Mouse (Mus musculus) heart, embryonic 15.5 days (tissue): ENCODE measurements around the gene D11Wsu47e. TPM values are rescaled to one million over a fixed set of nuclear protein-coding genes. Genes with fewer than 3 reads are reported as not detected.
"Not testable (repeated sequence)": the region's sequence is repeated elsewhere in the genome, so short reads cannot be mapped to it uniquely, and the experiment has no call there.

Experiments used
- ATAC-seq: fragments of 200-750 bp; cut with Nextera tagmentation; replicated peaks from 2 replicates; pipeline ENCODE4 v1.8.0; 2017; ENCODE audit warnings: low read depth, moderate TSS enrichment; ENCODE audit not compliant: insufficient number of reproducible peaks, insufficient read depth, low FRiP score
- H3K27ac ChIP-seq: fragments of 300-500 bp; sonication (generic); 2 replicates; pipeline ENCODE4 v1.5.1; 2015; ENCODE audit warnings: mild to moderate bottlenecking, inconsistent platforms
- H3K27me3 ChIP-seq: fragments of 300-500 bp; sonication (generic); 2 replicates; pipeline ENCODE4 v1.6.1; 2015; ENCODE audit warnings: inconsistent platforms
- H3K36me3 ChIP-seq: fragments of 300-500 bp; sonication (generic); 2 replicates; pipeline ENCODE4 v1.6.1; 2015; ENCODE audit warnings: mild to moderate bottlenecking, inconsistent platforms
- H3K4me1 ChIP-seq: fragments of 300-500 bp; sonication (generic); replicated peaks from 2 replicates; pipeline ENCODE4 v1.6.1; 2015; ENCODE audit warnings: inconsistent platforms
- H3K4me2 ChIP-seq: fragments of 300-500 bp; sonication (generic); 2 replicates; pipeline ENCODE4 v1.6.1; 2015; ENCODE audit warnings: inconsistent platforms, mild to moderate bottlenecking, moderate library complexity
- H3K4me3 ChIP-seq: fragments of 300-500 bp; sonication (generic); 2 replicates; pipeline ENCODE4 v1.5.1; 2015; ENCODE audit warnings: mild to moderate bottlenecking, inconsistent platforms
- H3K9ac ChIP-seq: fragments of 300-500 bp; sonication (generic); 2 replicates; pipeline ENCODE4 v1.6.1; 2015; ENCODE audit warnings: mild to moderate bottlenecking, inconsistent platforms
- H3K9me3 ChIP-seq: fragments of 300-500 bp; sonication (generic); replicated peaks from 2 replicates; pipeline ENCODE4 v1.6.1; 2016; ENCODE audit warnings: inconsistent platforms
- WGBS: fragments of 180-500 bp; shearing (Covaris S2); methylation state at CpG from one replicate; pipeline ENCODE4 v1.1.7; 2015; ENCODE audit warnings: mixed read lengths; 5-methylcytosine and 5-hydroxymethylcytosine counted together
- polyA plus RNA-seq: library from polyadenylated mRNA; unstranded; fragments of >200 nt; fragmentation: Nextera tagmentation; extraction: Ambion mirVana; gene quantifications from 2 replicates; pipeline ENCODE4 v1.2.1, GENCODE M21; 2015

The D11Wsu47e gene
- polyA plus RNA-seq, 1 experiment from 2014 or later: 13.8 TPM

DNA sequence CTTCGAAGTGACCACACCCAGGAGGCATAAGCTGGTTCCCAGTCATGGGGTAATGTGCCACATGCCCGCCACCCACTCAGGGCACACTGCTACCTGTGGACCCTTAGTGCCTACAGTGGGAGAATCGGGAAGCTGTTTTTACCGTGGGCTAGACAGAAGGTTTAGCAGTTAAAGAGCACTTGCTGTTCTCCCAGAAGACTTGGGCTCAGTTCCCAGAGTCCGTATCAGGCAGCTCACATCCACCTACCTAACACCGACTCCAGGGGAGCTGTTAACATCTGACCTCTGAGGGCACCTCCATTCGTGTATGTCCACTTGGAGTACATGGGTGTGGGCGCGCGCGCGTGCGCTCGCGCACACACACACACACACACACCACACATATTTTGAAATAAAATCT lies 30.1 kb upstream of the D11Wsu47e start:
- H3K4me3 ChIP-seq: no peak overlapping the region
- peaks cover 10% of the 10 kb centered on the region for H3K4me1 ChIP-seq
- no peak overlapping the region for H3K9ac ChIP-seq
- no peaks in the 10 kb centered on the region for H3K27me3 ChIP-seq
- H3K9me3 ChIP-seq: no peaks in the 10 kb centered on the region
- no peak overlapping the region for H3K27ac ChIP-seq
- H3K36me3 ChIP-seq: peaks cover 67% of the 10 kb centered on the region
- WGBS: 91% methylated on average over 15 of the region's 15 CpGs
- no peak for ATAC-seq
- no peak overlapping the region for H3K4me2 ChIP-seq

DNA sequence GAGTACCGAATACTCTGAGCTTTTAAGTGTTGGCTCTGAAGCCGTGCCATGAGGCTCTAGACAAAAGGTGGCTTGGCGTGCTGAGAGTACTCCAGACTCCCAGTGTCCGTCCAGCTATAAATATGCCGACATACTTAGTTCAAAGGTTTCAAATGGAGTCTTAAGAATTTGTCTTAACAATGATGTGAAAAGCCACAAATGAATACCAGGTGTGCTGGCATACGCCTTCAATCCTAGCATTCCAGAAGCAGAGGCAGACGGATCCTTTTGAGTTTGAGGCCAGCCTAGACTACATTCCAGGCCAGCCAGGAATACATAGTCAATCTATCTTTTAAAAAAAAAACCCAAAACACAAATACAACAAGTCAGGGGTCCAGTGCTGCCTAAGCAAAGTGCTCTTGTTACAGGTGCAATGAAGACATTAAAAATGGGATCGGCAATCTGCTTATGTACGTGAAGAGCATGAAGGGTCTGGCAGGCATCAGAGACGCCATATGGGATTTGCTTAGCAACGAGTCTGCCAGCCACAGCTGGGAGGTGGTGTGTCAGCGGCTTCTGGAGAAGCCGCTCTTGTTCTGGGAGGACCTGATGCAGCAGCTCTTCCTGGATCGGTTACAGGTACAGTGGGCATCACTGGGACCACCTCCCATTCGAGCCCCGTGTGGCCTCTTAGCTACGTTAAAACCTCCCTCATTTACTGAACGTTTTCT lies 29.5 kb upstream of the D11Wsu47e start:
- no peak overlapping the region for H3K9ac ChIP-seq
- WGBS: 75% methylated on average over 18 of the region's 18 CpGs
- peaks cover 72% of the 10 kb centered on the region for H3K36me3 ChIP-seq
- H3K4me1 ChIP-seq: peaks cover 10% of the 10 kb centered on the region
- H3K27me3 ChIP-seq: no peaks in the 10 kb centered on the region
- no peak overlapping the region for H3K27ac ChIP-seq
- no peak overlapping the region for H3K4me2 ChIP-seq
- ATAC-seq: no peak
- no peak overlapping the region for H3K4me3 ChIP-seq
- no peaks in the 10 kb centered on the region for H3K9me3 ChIP-seq

DNA sequence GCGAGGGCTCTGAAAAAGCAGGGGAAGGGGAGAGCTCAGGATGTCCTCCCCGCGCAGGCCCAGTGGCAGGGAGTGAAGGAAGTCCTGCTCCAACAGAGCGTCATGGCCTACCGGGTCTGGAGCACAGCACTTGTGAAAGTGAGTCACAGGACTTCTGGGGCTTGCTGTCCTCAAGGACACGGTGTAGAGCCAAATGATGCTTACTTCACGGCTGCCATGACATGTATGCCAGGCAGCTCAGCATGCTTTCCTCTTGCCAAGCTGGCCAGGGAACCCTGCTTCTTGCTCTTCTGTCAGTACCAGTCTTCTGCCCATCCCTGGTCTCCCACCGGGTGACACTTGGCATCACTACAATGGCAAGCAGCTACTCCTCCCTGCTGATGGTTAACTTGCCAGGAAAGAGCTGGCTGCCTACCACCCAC lies 27.7 kb upstream of the D11Wsu47e start:
- Histone ChIP-seq H3K9me3 (no peaks in the 10 kb centered on the region), H3K4me2 (no peak overlapping the region), H3K36me3 (peaks cover 89% of the 10 kb centered on the region), H3K4me3 (no peak overlapping the region), H3K27me3 (no peaks in the 10 kb centered on the region), H3K27ac (no peak overlapping the region), H3K4me1 (no peaks in the 10 kb centered on the region), H3K9ac (no peak overlapping the region)
- no peak for ATAC-seq
- WGBS: 84% methylated on average over 8 of the region's 8 CpGs

DNA sequence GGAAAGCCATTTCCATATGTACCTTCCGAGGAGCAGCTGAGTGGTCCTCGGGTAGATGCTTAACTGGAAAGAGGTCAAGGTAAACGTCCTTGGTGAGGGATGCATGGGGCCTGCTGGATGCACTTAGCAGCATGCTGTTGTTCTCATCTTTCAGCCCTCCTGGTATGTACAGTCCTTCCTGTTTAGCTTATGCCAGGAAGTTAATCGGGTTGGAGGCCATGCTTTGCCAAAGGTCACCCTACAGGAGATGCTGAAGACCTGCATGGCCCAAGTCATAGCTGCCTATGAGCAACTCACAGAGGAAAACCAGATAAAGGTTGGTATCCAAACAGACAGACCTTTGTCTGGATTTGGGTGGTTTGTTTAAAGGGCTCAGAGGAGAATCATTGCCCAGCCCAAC lies 27.0 kb upstream of the D11Wsu47e start:
- Histone ChIP-seq H3K4me1 (no peaks in the 10 kb centered on the region), H3K27me3 (no peaks in the 10 kb centered on the region), H3K4me3 (no peak overlapping the region), H3K27ac (no peak overlapping the region), H3K9ac (no peak overlapping the region), H3K36me3 (peaks cover 95% of the 10 kb centered on the region), H3K4me2 (no peak overlapping the region), H3K9me3 (no peaks in the 10 kb centered on the region)
- ATAC-seq: no peak
- WGBS: 65% methylated on average over 4 of the region's 4 CpGs

DNA sequence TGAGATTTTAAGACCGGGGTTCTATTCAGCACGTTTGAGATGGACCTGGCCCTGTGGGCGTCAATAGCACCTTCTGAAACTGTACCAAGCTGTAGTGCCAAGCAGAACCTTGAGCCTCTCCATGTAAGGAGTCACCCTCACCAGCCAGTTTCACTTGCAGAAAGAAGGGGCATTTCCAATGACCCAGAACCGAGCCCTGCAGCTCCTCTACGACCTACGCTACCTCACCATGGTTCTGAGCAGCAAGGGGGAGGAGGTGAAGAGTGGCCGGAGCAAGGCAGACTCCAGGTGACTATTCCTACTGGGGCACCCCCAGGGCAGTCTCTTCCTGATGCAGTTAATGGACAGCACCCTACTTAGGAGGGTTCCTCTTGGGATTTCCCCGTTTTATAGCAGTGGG lies 25.9 kb upstream of the D11Wsu47e start:
- H3K36me3 ChIP-seq: peaks cover 92% of the 10 kb centered on the region
- H3K9ac ChIP-seq: no peak overlapping the region
- H3K27ac ChIP-seq: no peak overlapping the region
- H3K27me3 ChIP-seq: no peaks in the 10 kb centered on the region
- H3K4me2 ChIP-seq: no peak overlapping the region
- no peak for ATAC-seq
- H3K4me3 ChIP-seq: no peak overlapping the region
- 82% methylated on average over 8 of the region's 8 CpGs for WGBS
- H3K9me3 ChIP-seq: no peaks in the 10 kb centered on the region
- H3K4me1 ChIP-seq: no peaks in the 10 kb centered on the region

DNA sequence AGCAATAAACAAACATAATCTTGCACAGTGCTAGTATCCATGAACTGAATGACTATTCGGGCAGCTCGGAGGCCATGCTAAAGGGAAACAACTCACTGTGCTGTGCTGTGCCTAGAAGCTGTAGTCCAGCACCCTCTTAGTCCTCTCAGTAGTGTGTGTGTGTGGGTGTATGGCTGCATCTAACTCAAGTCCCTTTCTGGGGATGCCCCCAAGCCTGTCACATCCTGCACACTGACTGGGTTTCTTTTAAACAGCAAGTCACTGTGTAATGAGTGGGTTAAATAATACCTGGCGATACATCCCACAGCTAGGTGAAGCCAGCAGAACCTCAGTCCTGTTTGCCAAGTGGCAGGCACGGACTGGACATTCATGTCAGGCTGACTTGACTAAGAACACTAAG lies 25.4 kb upstream of the D11Wsu47e start:
- Histone ChIP-seq H3K9me3 (no peaks in the 10 kb centered on the region), H3K9ac (no peak overlapping the region), H3K4me3 (no peak overlapping the region), H3K4me1 (no peaks in the 10 kb centered on the region), H3K27me3 (no peaks in the 10 kb centered on the region), H3K36me3 (peaks cover 92% of the 10 kb centered on the region), H3K4me2 (no peak overlapping the region), H3K27ac (no peak overlapping the region)
- WGBS: 87% methylated on average over 4 of the region's 4 CpGs
- no peak for ATAC-seq

DNA sequence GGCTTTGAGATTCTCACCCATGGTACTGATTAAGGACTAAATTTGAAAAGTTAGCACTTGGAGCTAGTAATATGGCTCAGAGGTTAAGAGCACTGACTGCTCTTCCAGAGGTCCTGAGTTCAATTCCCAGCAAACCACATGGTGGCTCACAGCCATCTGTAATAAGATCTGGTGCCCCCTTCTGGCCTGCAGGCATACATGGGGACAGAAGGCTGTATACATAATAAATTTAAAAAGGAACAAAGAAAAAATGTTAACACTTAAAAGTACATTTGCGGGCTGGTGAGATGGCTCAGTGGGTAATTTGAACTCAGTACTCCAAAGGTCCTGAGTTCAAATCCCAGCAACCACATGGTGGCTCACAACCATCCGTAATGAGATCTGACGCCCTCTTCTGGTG lies 24.0 kb upstream of the D11Wsu47e start:
- not testable (repeated sequence) for H3K27ac ChIP-seq, H3K9me3 ChIP-seq, H3K4me3 ChIP-seq, H3K27me3 ChIP-seq, H3K4me1 ChIP-seq, H3K4me2 ChIP-seq, H3K9ac ChIP-seq, ATAC-seq
- H3K36me3 ChIP-seq: peaks cover 82% of the 10 kb centered on the region
- WGBS: 94% methylated on average over 3 of the region's 3 CpGs

DNA sequence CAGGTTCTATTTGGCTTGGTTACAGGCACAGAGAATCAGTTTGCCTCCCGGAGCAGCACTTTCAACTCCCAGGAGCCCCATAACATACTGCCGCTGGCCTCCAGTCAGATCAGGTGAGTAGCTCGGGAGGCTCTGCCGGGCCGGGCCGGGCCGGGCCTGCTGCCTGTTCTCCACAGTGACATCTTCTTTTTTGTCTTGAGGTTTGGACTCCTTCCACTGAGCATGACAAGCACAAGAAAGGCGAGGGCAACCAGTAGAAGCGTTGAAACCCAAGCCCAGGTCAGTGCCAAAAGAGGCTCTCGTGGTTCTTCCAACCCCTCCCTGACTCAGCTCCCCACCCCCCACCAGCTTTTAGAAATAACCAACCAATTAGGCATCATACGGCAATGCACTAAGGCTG lies 23.3 kb upstream of the D11Wsu47e start:
- Histone ChIP-seq H3K36me3 (peaks cover 77% of the 10 kb centered on the region), H3K4me3 (no peak overlapping the region), H3K27ac (no peak overlapping the region), H3K4me1 (no peaks in the 10 kb centered on the region), H3K27me3 (no peaks in the 10 kb centered on the region), H3K4me2 (no peak overlapping the region), H3K9me3 (no peaks in the 10 kb centered on the region), H3K9ac (no peak overlapping the region)
- ATAC-seq: no peak
- 89% methylated on average over 11 of the region's 11 CpGs for WGBS

DNA sequence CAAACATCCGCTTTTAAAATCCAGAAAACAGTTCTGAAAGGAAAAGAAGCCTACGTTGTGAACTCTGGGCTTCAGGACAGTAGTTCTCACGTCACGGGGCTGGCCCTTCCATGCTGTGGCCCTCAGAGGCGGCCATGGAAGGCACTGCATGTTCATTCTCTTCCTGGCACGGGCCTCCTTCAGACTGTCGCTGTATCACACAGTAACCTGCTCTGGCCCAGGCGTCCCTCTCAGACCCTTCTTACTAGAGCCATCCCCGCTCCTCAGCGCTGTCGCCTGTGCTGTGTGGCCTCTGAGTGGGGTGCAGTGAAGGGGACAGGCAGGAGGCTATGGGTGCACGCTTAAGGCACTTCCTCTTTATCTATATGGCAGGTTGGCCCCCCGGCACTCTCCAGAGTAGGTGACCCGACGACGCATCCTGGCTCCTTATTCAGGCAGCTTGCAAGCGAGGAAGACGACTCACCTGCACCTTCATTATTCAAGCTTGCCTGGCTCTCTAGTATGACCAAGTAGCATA lies 22.3 kb upstream of the D11Wsu47e start:
- Histone ChIP-seq H3K9ac (no peak overlapping the region), H3K27ac (no peak overlapping the region), H3K4me2 (no peak overlapping the region), H3K36me3 (peaks cover 68% of the 10 kb centered on the region), H3K4me3 (no peak overlapping the region), H3K27me3 (no peaks in the 10 kb centered on the region), H3K9me3 (no peaks in the 10 kb centered on the region), H3K4me1 (peaks cover 4% of the 10 kb centered on the region)
- WGBS: 89% methylated on average over 18 of the region's 18 CpGs
- no peak for ATAC-seq

DNA sequence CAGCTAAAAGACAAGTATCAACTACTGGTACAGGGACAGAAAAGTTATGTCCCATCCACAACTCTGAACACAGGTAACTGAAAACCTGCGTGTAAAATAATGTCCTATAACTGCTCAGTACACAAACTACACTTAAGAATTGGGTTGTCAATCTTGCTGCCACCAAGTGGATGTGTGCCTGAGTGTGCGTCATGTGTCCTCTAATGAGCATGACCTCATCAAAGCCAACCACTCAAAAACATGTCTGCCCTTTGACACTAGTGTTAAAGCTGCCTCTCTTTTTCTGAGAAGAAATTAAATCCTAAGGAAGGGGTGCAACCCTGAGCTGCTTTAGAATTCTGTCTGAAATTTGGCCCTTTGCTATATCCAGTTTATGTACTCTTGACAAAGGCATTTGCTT lies 19.9 kb upstream of the D11Wsu47e start:
- Histone ChIP-seq H3K36me3 (peaks cover 52% of the 10 kb centered on the region), H3K4me3 (no peak overlapping the region), H3K27me3 (no peaks in the 10 kb centered on the region), H3K4me1 (peaks cover 19% of the 10 kb centered on the region), H3K9ac (no peak overlapping the region), H3K27ac (no peak overlapping the region), H3K4me2 (no peak overlapping the region), H3K9me3 (no peaks in the 10 kb centered on the region)
- WGBS: 65% methylated on average over 2 of the region's 2 CpGs
- ATAC-seq: no peak

DNA sequence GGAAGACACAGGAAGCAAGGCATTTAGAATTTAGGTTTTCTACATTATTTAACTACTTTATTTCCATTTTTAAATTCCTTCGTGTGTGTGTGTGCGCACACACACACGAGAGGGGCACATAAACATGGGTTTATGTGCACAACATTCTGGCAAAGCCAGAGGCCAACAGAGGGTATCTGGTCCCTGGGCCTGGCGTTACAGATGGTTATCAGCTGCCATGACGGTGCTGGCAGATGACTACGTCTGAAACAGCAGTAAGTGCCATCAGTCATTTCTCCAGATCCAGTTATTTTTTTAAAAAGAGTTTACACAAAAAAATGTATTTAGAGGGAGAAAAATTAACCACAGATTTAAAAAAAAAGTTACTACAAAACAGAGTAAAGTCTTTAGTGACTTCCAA lies 18.0 kb upstream of the D11Wsu47e start:
- H3K4me3 ChIP-seq: no peak overlapping the region
- peaks cover 19% of the 10 kb centered on the region for H3K4me1 ChIP-seq
- WGBS: 64% methylated on average over 6 of the region's 6 CpGs
- H3K27ac ChIP-seq: no peak overlapping the region
- H3K36me3 ChIP-seq: peaks cover 43% of the 10 kb centered on the region
- H3K9me3 ChIP-seq: no peaks in the 10 kb centered on the region
- H3K9ac ChIP-seq: no peak overlapping the region
- H3K27me3 ChIP-seq: no peaks in the 10 kb centered on the region
- no peak for ATAC-seq
- H3K4me2 ChIP-seq: no peak overlapping the region

DNA sequence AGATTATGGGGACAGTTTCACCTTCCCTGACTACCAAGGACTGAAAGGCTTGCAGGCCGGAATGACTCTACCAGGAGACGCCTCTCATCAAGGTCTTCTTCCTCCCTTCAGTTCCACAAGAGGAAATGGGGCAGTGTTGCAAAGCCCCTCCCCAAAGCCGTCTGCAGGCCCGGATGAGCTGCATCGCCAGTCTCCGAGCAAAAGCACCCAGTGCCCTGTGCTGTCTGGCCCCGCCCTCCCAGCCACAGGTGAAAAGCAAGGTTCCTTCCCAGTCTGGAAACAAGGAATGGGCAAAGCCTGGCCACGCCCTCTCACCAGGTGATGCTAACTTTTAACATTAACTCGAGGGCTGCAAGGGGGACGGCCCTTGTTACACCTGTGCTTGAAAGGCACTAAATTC lies 17.6 kb upstream of the D11Wsu47e start:
- H3K4me2 ChIP-seq: no peak overlapping the region
- ATAC-seq: no peak
- H3K4me1 ChIP-seq: peaks cover 19% of the 10 kb centered on the region
- WGBS: 50% methylated on average over 10 of the region's 10 CpGs
- no peaks in the 10 kb centered on the region for H3K9me3 ChIP-seq
- no peak overlapping the region for H3K9ac ChIP-seq
- H3K36me3 ChIP-seq: peaks cover 39% of the 10 kb centered on the region
- H3K4me3 ChIP-seq: no peak overlapping the region
- H3K27ac ChIP-seq: no peak overlapping the region
- no peaks in the 10 kb centered on the region for H3K27me3 ChIP-seq
